Mouse (Mus musculus) hindbrain, embryonic 16.5 days (tissue): ENCODE results near the gene Asap3. TPM values are rescaled to one million over a fixed set of nuclear protein-coding genes. Genes with fewer than 3 reads are reported as not detected.
A peak's percentile ranks its signal among the peaks of the same experiment; 100 is the strongest.

ENCODE experiments used
- ATAC-seq: fragments of 200-750 bp; cut with Nextera tagmentation; 2 replicates; pipeline ENCODE4 v1.8.0; 2017; ENCODE audit warnings: moderate TSS enrichment, moderate library complexity
- H3K27ac ChIP-seq: fragments of 300-500 bp; sonication (generic); 2 replicates; pipeline ENCODE4 v1.5.1; 2014; ENCODE audit warnings: low read depth, mild to moderate bottlenecking, control low read depth, low read length, moderate library complexity
- H3K27me3 ChIP-seq: fragments of 300-500 bp; sonication (generic); replicated peaks from 2 replicates; pipeline ENCODE4 v1.6.1; 2014; ENCODE audit warnings: low read length; ENCODE audit not compliant: control insufficient read depth, insufficient read depth
- H3K36me3 ChIP-seq: fragments of 300-500 bp; sonication (generic); 2 replicates; pipeline ENCODE4 v1.6.1; 2014; ENCODE audit warnings: mild to moderate bottlenecking, low read length, moderate library complexity, mixed read lengths; ENCODE audit not compliant: control insufficient read depth, insufficient read depth
- H3K4me1 ChIP-seq: fragments of 300-500 bp; sonication (generic); 2 replicates; pipeline ENCODE4 v1.6.1; 2014; ENCODE audit warnings: low read depth, low read length; ENCODE audit not compliant: control insufficient read depth, insufficient read depth
- H3K4me2 ChIP-seq: fragments of 300-500 bp; sonication (generic); 2 replicates; pipeline ENCODE4 v1.6.1; 2014; ENCODE audit warnings: mild to moderate bottlenecking, low read length, control low read depth, moderate library complexity
- H3K4me3 ChIP-seq: fragments of 300-500 bp; sonication (generic); 2 replicates; pipeline ENCODE4 v1.5.1; 2014; ENCODE audit warnings: mild to moderate bottlenecking, low read length, control low read depth, moderate library complexity
- H3K9ac ChIP-seq: fragments of 300-500 bp; sonication (generic); 2 replicates; pipeline ENCODE4 v1.6.1; 2014; ENCODE audit warnings: low read depth, mild to moderate bottlenecking, control low read depth, low read length, moderate library complexity
- H3K9me3 ChIP-seq: fragments of 300-500 bp; sonication (generic); 2 replicates; pipeline ENCODE4 v1.6.1; 2014; ENCODE audit warnings: mild to moderate bottlenecking, low read length, moderate library complexity; ENCODE audit not compliant: control insufficient read depth
- WGBS: fragments of 180-500 bp; shearing (Covaris S2); extraction: QIAGEN DNeasy Blood & Tissue Kit; methylation state at CpG from one replicate; pipeline ENCODE4 v1.1.7; 2014; 5-methylcytosine and 5-hydroxymethylcytosine counted together
- polyA plus RNA-seq: library from polyadenylated mRNA; unstranded; fragments of >200 nt; fragmentation: Nextera tagmentation; extraction: Ambion mirVana; gene quantifications from 2 replicates; pipeline ENCODE4 v1.2.1, GENCODE M21; 2015

The Asap3 gene
- polyA plus RNA-seq, 1 experiment from 2014 or later = 6.2 TPM

- peaks cover 26% of the 10 kb centered on the region for H3K27me3 ChIP-seq
- no peak overlapping the region for H3K4me3 ChIP-seq
- no peak overlapping the region for H3K4me2 ChIP-seq
- H3K4me1 ChIP-seq = peaks cover 7% of the 10 kb centered on the region
- H3K27ac ChIP-seq = no peak overlapping the region
- no peak overlapping the region for H3K9ac ChIP-seq
- no peak for ATAC-seq
- 82% methylated on average over 7 of the region's 7 CpGs for WGBS
- no peaks in the 10 kb centered on the region for H3K9me3 ChIP-seq
- H3K36me3 ChIP-seq = 0 out of 2 replicates have a peak, but pooled peaks cover 2% of the 10 kb centered on the region
Observed at GRCm38 (mm10) chr4:136242728-136243127, 36.6 kb downstream of the Asap3 start.

GRCm38 (mm10) chr4:136244208-136244607 is 38.0 kb downstream of the Asap3 start:
- 0 out of 2 replicates have a peak, but pooled peaks cover 2% of the 10 kb centered on the region for H3K36me3 ChIP-seq
- H3K27me3 ChIP-seq = peaks cover 33% of the 10 kb centered on the region
- no peak overlapping the region for H3K9ac ChIP-seq
- H3K9me3 ChIP-seq = no peaks in the 10 kb centered on the region
- 77% methylated on average over 7 of the region's 7 CpGs for WGBS
- no peak for ATAC-seq
- H3K4me1 ChIP-seq = peaks cover 20% of the 10 kb centered on the region
- H3K27ac ChIP-seq = no peak overlapping the region
- H3K4me3 ChIP-seq = no peak overlapping the region
- no peak overlapping the region for H3K4me2 ChIP-seq

GRCm38 (mm10) chr4:136245681-136246080 is 39.5 kb downstream of the Asap3 start:
- 32% methylated on average over 5 of the region's 5 CpGs for WGBS
- Histone ChIP-seq H3K4me2 (no peak overlapping the region), H3K4me1 (peaks cover 20% of the 10 kb centered on the region), H3K9ac (no peak overlapping the region), H3K4me3 (no peak overlapping the region), H3K36me3 (0 out of 2 replicates have a peak, but pooled peaks cover 2% of the 10 kb centered on the region), H3K27me3 (peaks cover 44% of the 10 kb centered on the region), H3K27ac (no peak overlapping the region), H3K9me3 (no peaks in the 10 kb centered on the region)
- no peak for ATAC-seq

GRCm38 (mm10) chr4:136246568-136246969 is 40.4 kb downstream of the Asap3 start:
- H3K4me2 ChIP-seq = 0 out of 2 replicates have a peak overlapping the region, but pooled peaks have one; percentile 10
- WGBS = 4% methylated on average over 12 of the region's 12 CpGs
- H3K27me3 ChIP-seq = peaks cover 46% of the 10 kb centered on the region
- H3K27ac ChIP-seq = no peak overlapping the region
- H3K36me3 ChIP-seq = 0 out of 2 replicates have a peak, but pooled peaks cover 2% of the 10 kb centered on the region
- no peak overlapping the region for H3K4me3 ChIP-seq
- H3K9ac ChIP-seq = no peak overlapping the region
- H3K4me1 ChIP-seq = peaks cover 20% of the 10 kb centered on the region
- H3K9me3 ChIP-seq = no peaks in the 10 kb centered on the region
- ATAC-seq = no peak; the same call in 1 of the 2 replicates

- H3K36me3 ChIP-seq = 0 out of 2 replicates have a peak, but pooled peaks cover 2% of the 10 kb centered on the region
- 1% methylated on average over 14 of the region's 14 CpGs for WGBS
- peak overlapping the region; percentile 60 for H3K4me2 ChIP-seq
- no peak overlapping the region for H3K27ac ChIP-seq
- peaks cover 46% of the 10 kb centered on the region for H3K27me3 ChIP-seq
- no peaks in the 10 kb centered on the region for H3K9me3 ChIP-seq
- peak overlapping the region; percentile 40 for H3K4me3 ChIP-seq
- no peak overlapping the region; the same call in 1 of the 2 replicates for H3K9ac ChIP-seq
- H3K4me1 ChIP-seq = peaks cover 20% of the 10 kb centered on the region
- ATAC-seq = no peak
Observed at GRCm38 (mm10) chr4:136247386-136247728, 41.2 kb downstream of the Asap3 start.

- ATAC-seq = no peak
- Histone ChIP-seq H3K9ac (peak within 1 kb of the TSS; percentile 51), H3K4me3 (peak within 1 kb of the TSS; percentile 40), H3K4me1 (peaks cover 20% of the 10 kb centered on the region), H3K9me3 (no peaks in the 10 kb centered on the region), H3K27me3 (peaks cover 46% of the 10 kb centered on the region), H3K4me2 (peak within 1 kb of the TSS; percentile 60), H3K36me3 (0 out of 2 replicates have a peak, but pooled peaks cover 2% of the 10 kb centered on the region), H3K27ac (no peak within 1 kb of the TSS)
- under 1% methylated on average over 46 of the region's 46 CpGs for WGBS
Observed at GRCm38 (mm10) chr4:136247729-136248463, 41.7 kb downstream of the Asap3 start, which contains the start of gene Tcea3. Gene Tcea3 (plus strand): TSS chr4:136247729.

- Histone ChIP-seq H3K9ac (no peak overlapping the region), H3K4me2 (peak overlapping the region; percentile 60), H3K4me3 (peak overlapping the region; percentile 40), H3K27ac (no peak overlapping the region), H3K27me3 (peaks cover 46% of the 10 kb centered on the region), H3K36me3 (0 out of 2 replicates have a peak, but pooled peaks cover 2% of the 10 kb centered on the region), H3K4me1 (peaks cover 20% of the 10 kb centered on the region), H3K9me3 (no peaks in the 10 kb centered on the region)
- no peak for ATAC-seq
- under 1% methylated on average over 36 of the region's 37 CpGs for WGBS
Observed at GRCm38 (mm10) chr4:136248464-136249331, 42.5 kb downstream of the Asap3 start.

GRCm38 (mm10) chr4:136249332-136249647 is 43.1 kb downstream of the Asap3 start:
- Histone ChIP-seq H3K9ac (no peak overlapping the region), H3K27me3 (peaks cover 40% of the 10 kb centered on the region), H3K36me3 (no peaks in the 10 kb centered on the region), H3K4me2 (peak overlapping the region; percentile 60; the same call in 1 of the 2 replicates), H3K9me3 (no peaks in the 10 kb centered on the region), H3K27ac (no peak overlapping the region), H3K4me1 (peaks cover 20% of the 10 kb centered on the region), H3K4me3 (no peak overlapping the region)
- ATAC-seq = no peak
- 3% methylated on average over 11 of the region's 11 CpGs for WGBS

GRCm38 (mm10) chr4:136249780-136250179 is 43.6 kb downstream of the Asap3 start:
- no peak overlapping the region for H3K4me3 ChIP-seq
- no peak overlapping the region for H3K9ac ChIP-seq
- peaks cover 20% of the 10 kb centered on the region for H3K4me1 ChIP-seq
- no peak overlapping the region for H3K27ac ChIP-seq
- ATAC-seq = no peak
- H3K9me3 ChIP-seq = no peaks in the 10 kb centered on the region
- 47% methylated on average over 9 of the region's 9 CpGs for WGBS
- no peak overlapping the region for H3K4me2 ChIP-seq
- H3K36me3 ChIP-seq = no peaks in the 10 kb centered on the region
- H3K27me3 ChIP-seq = peaks cover 39% of the 10 kb centered on the region
